Mouse (Mus musculus): ENCODE results near the gene Grhl1. TPM values are rescaled to one million over a fixed set of nuclear protein-coding genes. Genes with fewer than 3 reads are reported as not detected.

The Grhl1 gene
- polyA plus RNA-seq, 1 experiment: 0.43 TPM

DNA sequence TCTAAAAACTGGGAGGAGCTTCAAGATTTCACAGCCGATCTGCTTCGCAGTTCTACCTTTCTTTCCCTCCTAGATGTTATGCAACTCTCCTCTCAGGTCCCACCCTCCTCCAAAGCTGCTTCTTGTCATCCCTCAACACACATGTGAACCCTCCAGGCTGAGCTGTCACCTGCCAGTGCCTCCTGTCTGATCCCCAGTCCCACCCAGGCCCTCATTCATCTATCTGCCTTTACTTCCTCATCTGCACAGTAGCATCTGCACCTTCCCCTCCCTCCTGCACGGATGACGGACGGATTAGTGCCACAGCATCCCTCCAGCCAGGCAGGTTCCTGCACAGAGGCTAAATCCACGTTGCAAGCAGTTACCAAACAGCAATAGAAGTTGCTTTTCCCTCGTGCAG is 14.1 kb downstream of the Grhl1 start:
- H3K4me3 ChIP-seq (replicated peaks): no peak overlapping the region
- H3K27me3 ChIP-seq (replicated peaks): no peaks in the 10 kb centered on the region
- H3K36me3 ChIP-seq (replicated peaks; ENCODE audit: low read length): peaks cover 55% of the 10 kb centered on the region
- H3K4me1 ChIP-seq: peaks cover 37% of the 10 kb centered on the region
- H3K9me3 ChIP-seq: no peaks in the 10 kb centered on the region
- no peak for TF ChIP-seq FLI1 (IDR thresholded peaks at IDR 0.05; ENCODE audit: low read length)
- TF ChIP-seq GATA1 (IDR thresholded peaks at IDR 0.05; ENCODE audit: borderline replicate concordance, low read length): no peak

DNA sequence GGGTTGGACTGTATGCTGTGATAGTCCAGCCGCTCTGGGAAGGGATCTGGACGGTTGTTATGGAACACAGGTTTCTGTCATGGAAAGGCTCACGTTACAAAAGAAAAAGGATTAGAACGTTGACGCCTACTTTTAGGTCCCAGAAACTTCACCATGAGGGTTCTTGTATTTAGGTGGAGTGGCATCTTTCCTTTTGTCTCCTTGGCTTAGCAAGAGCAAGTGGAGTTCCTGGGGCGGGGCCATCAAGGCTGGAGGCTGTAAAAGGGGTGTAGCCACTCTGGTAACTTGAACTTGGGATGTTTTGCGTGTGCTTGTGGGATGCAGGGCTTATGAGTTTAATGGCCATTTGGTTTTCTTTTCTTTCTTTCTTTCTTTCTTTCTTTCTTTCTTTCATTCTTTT is 18.3 kb downstream of the Grhl1 start:
- H3K36me3 ChIP-seq (replicated peaks; ENCODE audit: low read length): peaks cover 28% of the 10 kb centered on the region
- TF ChIP-seq FLI1 (IDR thresholded peaks at IDR 0.05; ENCODE audit: low read length): no peak
- no peaks in the 10 kb centered on the region for H3K27me3 ChIP-seq (replicated peaks)
- H3K4me1 ChIP-seq: peaks cover 73% of the 10 kb centered on the region
- no peaks in the 10 kb centered on the region for H3K9me3 ChIP-seq
- no peak overlapping the region for H3K4me3 ChIP-seq (replicated peaks)

DNA sequence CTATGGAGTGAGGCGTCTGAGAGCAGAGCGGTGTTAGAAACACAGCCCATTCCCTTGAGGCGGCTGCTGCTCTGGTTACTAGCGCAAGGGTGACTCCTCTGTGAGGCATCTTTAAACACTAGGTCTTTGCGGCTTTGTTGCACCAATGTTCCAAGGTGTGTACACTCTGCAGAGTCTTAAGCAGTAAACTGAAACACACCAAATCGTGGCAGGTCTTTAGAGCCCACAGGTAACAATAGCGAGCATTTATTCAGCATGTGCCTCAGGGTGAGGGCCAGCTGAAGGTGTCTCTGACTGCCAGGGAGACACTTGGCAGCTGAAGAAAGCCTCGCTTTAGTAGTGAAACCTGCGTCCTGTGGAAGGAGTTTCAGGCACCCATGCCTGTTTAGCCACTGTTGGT is 20.0 kb downstream of the Grhl1 start:
- Histone ChIP-seq H3K27me3 (replicated peaks) (peaks cover 1% of the 10 kb centered on the region), H3K9me3 (no peaks in the 10 kb centered on the region), H3K4me3 (replicated peaks) (peak overlapping the region; percentile 2), H3K4me1 (peaks cover 67% of the 10 kb centered on the region), H3K36me3 (replicated peaks; ENCODE audit: low read length) (peaks cover 19% of the 10 kb centered on the region)
- TF ChIP-seq FLI1 (IDR thresholded peaks at IDR 0.05; ENCODE audit: low read length): no peak
- TF ChIP-seq GATA1 (IDR thresholded peaks at IDR 0.05; ENCODE audit: borderline replicate concordance, low read length): no peak

DNA sequence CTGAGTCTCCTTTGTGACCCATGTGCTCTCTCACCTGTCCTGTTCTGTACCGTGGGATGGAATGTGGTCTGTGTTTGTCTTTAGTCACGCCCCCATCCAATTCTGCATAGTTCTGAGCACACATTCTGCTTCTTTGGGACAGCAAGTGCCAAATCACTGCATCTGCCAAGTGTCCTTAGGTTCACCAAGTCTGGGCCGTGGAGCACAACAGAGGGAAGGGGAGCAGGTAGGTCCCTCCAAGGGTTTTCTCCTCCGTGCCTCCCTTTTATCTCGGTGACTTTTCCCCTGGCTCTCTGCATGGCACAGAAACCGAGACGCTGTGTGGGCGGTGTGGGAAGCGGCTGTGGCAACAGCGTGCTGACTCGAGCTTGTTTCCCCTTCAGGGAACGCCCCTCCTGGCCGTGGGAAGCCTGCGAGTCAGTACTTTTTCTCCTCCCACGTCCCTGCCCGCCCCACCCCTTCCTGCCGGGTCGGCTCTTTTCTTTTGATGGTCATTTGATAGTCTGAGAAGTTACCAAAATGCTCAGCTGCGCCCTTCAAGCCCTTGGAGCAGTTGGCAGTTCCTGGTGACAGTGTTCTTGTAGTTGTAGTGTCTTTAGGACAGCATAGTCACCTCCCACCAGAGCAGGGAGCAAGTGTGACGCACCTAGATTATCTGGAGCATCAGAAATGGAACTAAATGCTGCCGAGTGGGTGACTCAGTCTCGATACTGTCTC is 21.0 kb downstream of the Grhl1 start:
- H3K27me3 ChIP-seq (replicated peaks): peaks cover 2% of the 10 kb centered on the region
- peak overlapping the region; percentile 89 for H3K4me3 ChIP-seq (replicated peaks)
- H3K9me3 ChIP-seq: no peaks in the 10 kb centered on the region
- H3K36me3 ChIP-seq (replicated peaks; ENCODE audit: low read length): peaks cover 17% of the 10 kb centered on the region
- H3K4me1 ChIP-seq: peaks cover 59% of the 10 kb centered on the region
- TF ChIP-seq FLI1 (IDR thresholded peaks at IDR 0.05; ENCODE audit: low read length): no peak

DNA sequence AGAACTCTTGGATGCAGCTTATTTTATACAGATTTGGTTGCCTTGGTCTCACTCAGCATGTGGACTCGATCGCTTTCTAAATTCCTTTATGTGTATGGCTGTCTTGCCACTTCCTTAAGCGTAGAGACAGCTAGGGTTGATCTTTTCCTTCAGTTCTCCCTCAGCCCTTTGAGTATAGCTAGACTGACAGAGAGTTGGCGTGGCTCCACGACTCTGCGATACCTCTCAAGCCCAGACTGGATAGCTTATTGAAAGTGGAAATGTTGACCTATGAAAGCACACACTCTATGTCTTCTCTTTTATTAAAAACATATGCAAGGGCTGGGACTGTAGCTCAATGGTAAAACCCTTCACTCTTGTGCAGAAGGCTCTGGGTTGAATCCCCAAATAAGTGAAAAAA is 25.3 kb downstream of the Grhl1 start:
- Histone ChIP-seq H3K27me3 (replicated peaks) (peaks cover 13% of the 10 kb centered on the region), H3K4me3 (replicated peaks) (no peak overlapping the region), H3K36me3 (replicated peaks; ENCODE audit: low read length) (peaks cover 2% of the 10 kb centered on the region), H3K9me3 (no peaks in the 10 kb centered on the region), H3K4me1 (peaks cover 37% of the 10 kb centered on the region)
- TF ChIP-seq GATA1 (IDR thresholded peaks at IDR 0.05; ENCODE audit: borderline replicate concordance, low read length): no peak
- TF ChIP-seq FLI1 (IDR thresholded peaks at IDR 0.05; ENCODE audit: low read length): no peak

DNA sequence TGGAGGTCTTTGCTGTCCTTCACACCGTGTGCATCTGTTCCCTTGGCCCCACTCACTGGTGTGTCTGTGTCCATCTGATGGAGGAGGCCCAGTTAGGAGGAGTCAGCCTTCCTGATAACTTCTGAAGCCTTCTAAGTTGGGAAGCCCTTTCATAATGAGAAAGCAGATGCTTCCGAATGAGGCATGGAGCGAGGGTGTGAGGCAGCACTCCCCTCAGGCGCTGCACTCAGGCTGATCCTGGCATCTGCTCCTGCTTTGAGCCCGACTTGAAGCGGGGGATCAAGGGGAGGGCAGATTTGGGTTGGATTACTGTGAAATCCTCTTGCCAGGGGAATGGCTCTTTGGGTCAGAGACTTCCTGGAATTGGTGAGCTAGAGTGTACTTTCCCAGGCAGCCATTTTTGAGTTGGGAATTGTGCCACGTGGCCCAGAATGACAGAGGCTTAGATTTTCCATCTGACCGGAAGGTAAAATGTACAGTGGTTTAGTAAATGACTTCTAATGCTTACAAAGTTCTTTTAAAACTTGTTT is 27.3 kb downstream of the Grhl1 start:
- no peak overlapping the region for H3K4me3 ChIP-seq (replicated peaks)
- no peaks in the 10 kb centered on the region for H3K9me3 ChIP-seq
- H3K4me1 ChIP-seq: peaks cover 22% of the 10 kb centered on the region
- TF ChIP-seq GATA1 (IDR thresholded peaks at IDR 0.05; ENCODE audit: borderline replicate concordance, low read length) (no peak), FLI1 (IDR thresholded peaks at IDR 0.05; ENCODE audit: low read length) (no peak)
- H3K36me3 ChIP-seq (replicated peaks; ENCODE audit: low read length): peaks cover 9% of the 10 kb centered on the region
- peaks cover 13% of the 10 kb centered on the region for H3K27me3 ChIP-seq (replicated peaks)

DNA sequence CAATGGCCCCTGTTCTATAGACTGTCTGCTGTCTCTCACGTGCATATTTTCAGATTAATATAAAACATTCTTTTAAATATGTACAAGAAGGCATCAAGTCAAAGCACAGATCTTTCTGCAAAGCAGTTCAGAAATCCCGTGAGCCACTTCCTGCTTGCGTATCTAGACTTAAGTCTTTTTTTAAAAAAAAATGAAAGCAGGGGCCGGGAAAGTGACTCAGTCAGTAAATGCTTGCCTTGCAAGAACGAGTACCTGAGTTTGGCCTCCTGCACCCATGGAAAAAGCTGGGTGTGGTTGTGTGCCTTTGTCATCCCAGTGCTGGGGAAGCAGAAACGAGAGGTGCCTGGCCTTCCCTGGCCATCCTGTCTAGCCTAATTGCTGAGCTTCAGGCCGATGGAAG is 28.0 kb downstream of the Grhl1 start:
- H3K36me3 ChIP-seq (replicated peaks; ENCODE audit: low read length): peaks cover 15% of the 10 kb centered on the region
- H3K4me1 ChIP-seq: peaks cover 16% of the 10 kb centered on the region
- H3K9me3 ChIP-seq: no peaks in the 10 kb centered on the region
- TF ChIP-seq FLI1 (IDR thresholded peaks at IDR 0.05; ENCODE audit: low read length): no peak
- TF ChIP-seq GATA1 (IDR thresholded peaks at IDR 0.05; ENCODE audit: borderline replicate concordance, low read length): no peak
- H3K4me3 ChIP-seq (replicated peaks): no peak overlapping the region
- peaks cover 13% of the 10 kb centered on the region for H3K27me3 ChIP-seq (replicated peaks)

DNA sequence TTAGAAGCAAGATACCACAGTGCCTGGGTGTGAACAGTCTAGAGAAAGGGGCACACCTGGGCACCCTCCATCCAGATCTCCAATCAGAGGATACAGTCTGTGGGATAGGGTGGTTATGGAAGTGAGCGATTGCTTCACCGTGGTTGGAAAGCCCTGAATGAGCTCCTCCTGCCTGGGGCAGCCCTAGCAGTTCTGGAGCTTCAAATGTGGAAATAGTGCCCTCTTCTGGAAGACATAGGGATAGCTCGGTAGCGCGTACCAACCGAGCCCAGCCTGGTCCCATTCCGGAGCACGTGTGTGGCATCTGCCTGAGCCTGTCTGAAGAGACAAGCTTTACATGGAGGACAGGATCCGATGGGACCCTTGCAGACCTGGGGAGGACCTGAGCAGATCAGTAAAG is 28.7 kb downstream of the Grhl1 start:
- no peak overlapping the region for H3K4me3 ChIP-seq (replicated peaks)
- TF ChIP-seq FLI1 (IDR thresholded peaks at IDR 0.05; ENCODE audit: low read length) (no peak), GATA1 (IDR thresholded peaks at IDR 0.05; ENCODE audit: borderline replicate concordance, low read length) (no peak)

DNA sequence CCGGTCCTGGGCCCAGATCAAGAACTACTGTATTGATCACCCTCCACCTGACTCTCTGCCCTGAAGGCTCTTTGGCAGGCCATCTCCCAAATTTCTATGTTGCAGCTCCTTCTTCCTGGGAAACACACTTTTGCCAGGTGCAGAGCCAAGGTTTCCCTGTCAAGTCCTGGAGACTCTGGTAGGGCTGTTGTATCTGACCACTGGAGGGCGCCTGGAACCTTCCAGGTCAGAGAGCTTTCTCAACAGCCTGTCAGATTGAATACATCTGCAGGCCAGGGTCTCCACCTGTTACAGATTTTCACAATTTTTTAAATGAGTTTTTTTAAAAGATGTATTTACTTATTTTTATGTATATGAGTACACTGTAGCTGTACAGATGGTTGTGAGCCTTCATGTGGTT is 31.2 kb downstream of the Grhl1 start:
- TF ChIP-seq FLI1 (IDR thresholded peaks at IDR 0.05; ENCODE audit: low read length) (no peak), GATA1 (IDR thresholded peaks at IDR 0.05; ENCODE audit: borderline replicate concordance, low read length) (no peak)
- H3K36me3 ChIP-seq (replicated peaks; ENCODE audit: low read length): peaks cover 21% of the 10 kb centered on the region
- peaks cover 14% of the 10 kb centered on the region for H3K4me1 ChIP-seq
- peaks cover 11% of the 10 kb centered on the region for H3K27me3 ChIP-seq (replicated peaks)
- no peaks in the 10 kb centered on the region for H3K9me3 ChIP-seq
- no peak overlapping the region for H3K4me3 ChIP-seq (replicated peaks)

More for the DNA sequence above, 28.7 kb downstream of the Grhl1 start:
- peaks cover 13% of the 10 kb centered on the region for H3K4me1 ChIP-seq
- H3K9me3 ChIP-seq: no peaks in the 10 kb centered on the region
- peaks cover 13% of the 10 kb centered on the region for H3K27me3 ChIP-seq (replicated peaks)
- peaks cover 15% of the 10 kb centered on the region for H3K36me3 ChIP-seq (replicated peaks; ENCODE audit: low read length)

DNA sequence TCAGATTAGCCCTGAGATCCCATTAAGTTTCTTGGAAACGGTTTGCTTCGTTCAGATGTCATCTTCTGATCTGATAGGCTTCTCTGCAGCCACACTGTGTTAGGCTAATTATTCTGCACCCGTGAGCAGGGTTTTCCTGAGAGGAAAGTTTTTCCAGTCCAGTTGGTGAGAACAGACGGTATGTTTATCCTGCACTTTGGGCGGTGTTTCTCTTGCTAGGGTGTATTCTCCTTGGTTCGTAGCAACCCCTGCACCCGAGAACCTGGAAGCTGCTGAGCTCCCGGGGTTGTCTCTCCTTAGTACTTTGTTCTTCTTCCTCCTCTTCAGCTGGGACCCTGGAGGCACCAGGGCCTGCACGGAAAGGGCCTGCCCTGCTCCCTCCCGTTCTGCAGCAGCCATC is 34.1 kb downstream of the Grhl1 start:
- peaks cover 45% of the 10 kb centered on the region for H3K36me3 ChIP-seq (replicated peaks; ENCODE audit: low read length)
- peaks cover 3% of the 10 kb centered on the region for H3K27me3 ChIP-seq (replicated peaks)
- peaks cover 12% of the 10 kb centered on the region for H3K4me1 ChIP-seq
- no peak overlapping the region for H3K4me3 ChIP-seq (replicated peaks)
- no peak for TF ChIP-seq GATA1 (IDR thresholded peaks at IDR 0.05; ENCODE audit: borderline replicate concordance, low read length)
- no peaks in the 10 kb centered on the region for H3K9me3 ChIP-seq
